Mouse (Mus musculus) bone marrow macrophage, adult 2 months (primary cell): ENCODE results near the gene Dab1.

ENCODE experiments used
- CTCF ChIP-seq: IDR thresholded peaks from 2 replicates; pipeline ENCODE4 v1.5.1; 2012; ENCODE audit warnings: low read depth, mild to moderate bottlenecking, low read length, moderate library complexity
- POLR2A ChIP-seq: IDR thresholded peaks from 2 replicates; pipeline ENCODE4 v1.6.1; 2012; ENCODE audit warnings: mild to moderate bottlenecking, low read depth, low read length, borderline replicate concordance

GRCm38 (mm10) chr4:104436411-104436810 is 817.3 kb downstream of the Dab1 start:
- TF ChIP-seq POLR2A (no peak), CTCF (no peak)
